Mouse (Mus musculus) brown adipose tissue, adult 24 weeks (tissue): ENCODE measurements around the gene Adgrb3. TPM values are rescaled to one million over a fixed set of nuclear protein-coding genes. Genes with fewer than 3 reads are reported as not detected.

Source experiments
- H3K27ac ChIP-seq: fragments of 200-500 bp; replicated peaks from 2 replicates; pipeline ENCODE4 v1.5.1; 2012; ENCODE audit warnings: low read depth, mild to moderate bottlenecking, low read length
- H3K4me1 ChIP-seq: fragments of 200-500 bp; 2 replicates; pipeline ENCODE4 v1.6.1; 2012; ENCODE audit warnings: low read length, mixed read lengths; ENCODE audit not compliant: control insufficient read depth, insufficient read depth, insufficient read length
- H3K4me3 ChIP-seq: fragments of 200-500 bp; 2 replicates; pipeline ENCODE4 v1.5.1; 2012; ENCODE audit warnings: low read depth, mild to moderate bottlenecking, low read length, moderate library complexity; ENCODE audit not compliant: insufficient read depth
- polyA plus RNA-seq: library from polyadenylated mRNA; stranded (reverse); fragments of >200 nt; gene quantifications from 2 replicates; pipeline ENCODE4 v1.2.4, GENCODE M21; 2012; ENCODE audit not compliant: missing spikeins, insufficient read depth, insufficient read length

The Adgrb3 gene
- polyA plus RNA-seq, 1 experiment, result not detected

DNA sequence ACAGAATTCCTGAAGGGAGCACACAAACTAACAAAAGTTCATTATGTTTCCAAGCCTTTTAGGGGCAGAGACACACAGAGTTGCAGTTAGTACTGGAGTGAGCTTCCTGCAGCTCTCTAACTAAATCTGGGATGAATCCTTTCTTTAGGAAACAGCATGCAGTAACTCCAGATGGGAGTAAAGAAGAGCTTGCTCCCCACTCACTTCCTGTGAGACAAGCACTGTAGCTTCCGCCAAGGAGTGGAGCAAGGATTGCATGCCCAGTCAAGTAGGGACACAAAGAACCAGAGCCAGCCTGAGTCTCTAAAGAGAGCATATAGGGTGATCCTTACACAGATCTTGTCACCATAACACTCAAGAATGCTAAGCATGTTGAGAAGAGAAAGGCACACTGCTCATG lies 50.7 kb downstream of the Adgrb3 start:
- no peak overlapping the region for H3K4me3 ChIP-seq
- H3K4me1 ChIP-seq, result no peaks in the 10 kb centered on the region
- H3K27ac ChIP-seq, result no peak overlapping the region

- Histone ChIP-seq H3K4me1 (no peaks in the 10 kb centered on the region), H3K27ac (no peak overlapping the region), H3K4me3 (no peak overlapping the region)
These were observed 52.0 kb downstream of the Adgrb3 start for GRCm38 (mm10) chr1:25777459-25777858.

DNA sequence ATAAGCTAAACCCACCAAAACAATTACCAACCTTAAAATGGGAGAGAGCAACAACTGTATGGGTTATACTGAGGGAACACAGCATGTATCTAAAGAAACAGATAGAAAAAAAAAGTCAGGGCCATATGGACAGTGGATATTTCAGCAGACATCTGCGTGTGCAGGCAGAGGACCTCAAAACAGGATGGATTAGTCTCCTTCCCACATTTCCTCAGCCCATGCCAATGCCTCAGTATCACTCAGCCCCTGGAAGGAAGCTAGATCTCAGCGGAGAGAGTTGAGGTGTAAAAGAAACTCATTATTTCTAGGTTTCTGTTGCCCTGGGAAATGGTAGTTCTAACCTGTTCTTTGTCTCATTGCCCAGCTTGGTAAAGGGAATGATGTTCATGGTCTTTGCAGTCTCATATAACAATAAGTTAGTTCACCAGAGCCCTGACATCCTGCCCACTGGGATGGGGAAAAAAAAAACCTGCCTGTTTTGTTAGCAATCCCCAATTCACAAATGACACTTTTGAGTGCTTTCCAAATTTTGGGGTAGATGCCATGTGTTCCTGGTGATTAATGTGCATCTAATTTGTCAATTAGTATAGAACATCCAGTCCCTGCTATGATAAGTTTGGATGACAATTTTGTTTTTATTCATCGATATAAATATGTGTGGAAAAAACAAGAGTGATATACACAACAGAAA lies 53.9 kb downstream of the Adgrb3 start:
- Histone ChIP-seq H3K27ac (no peak overlapping the region), H3K4me1 (no peaks in the 10 kb centered on the region), H3K4me3 (no peak overlapping the region)

- H3K4me1 ChIP-seq, result no peaks in the 10 kb centered on the region
- H3K27ac ChIP-seq, result no peak overlapping the region
- no peak overlapping the region for H3K4me3 ChIP-seq
These were observed 60.5 kb downstream of the Adgrb3 start for GRCm38 (mm10) chr1:25768958-25769357.

DNA sequence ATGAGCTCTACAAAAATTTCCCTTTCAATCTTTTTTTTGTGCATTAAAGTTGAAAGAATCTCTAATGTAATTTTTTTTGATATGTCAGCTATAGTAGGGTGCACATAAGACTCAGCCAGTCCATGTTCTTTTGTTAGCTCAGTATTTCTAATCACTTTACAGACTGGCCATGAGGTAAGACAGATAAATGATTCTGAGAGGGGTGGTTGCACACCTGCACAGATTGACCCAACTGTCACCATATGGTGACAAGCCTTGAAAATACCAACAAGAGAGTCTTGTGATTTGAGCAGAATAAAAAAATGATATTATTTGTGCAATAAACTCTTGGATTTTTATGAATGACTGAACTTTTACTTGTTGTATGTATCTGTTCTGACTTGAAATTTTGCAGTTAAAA lies 74.2 kb downstream of the Adgrb3 start:
- Histone ChIP-seq H3K4me3 (no peak overlapping the region), H3K4me1 (no peaks in the 10 kb centered on the region), H3K27ac (no peak overlapping the region)

- H3K4me1 ChIP-seq, result no peaks in the 10 kb centered on the region
- no peak overlapping the region for H3K27ac ChIP-seq
- H3K4me3 ChIP-seq, result no peak overlapping the region
These were observed 75.0 kb downstream of the Adgrb3 start for GRCm38 (mm10) chr1:25754528-25754927.

DNA sequence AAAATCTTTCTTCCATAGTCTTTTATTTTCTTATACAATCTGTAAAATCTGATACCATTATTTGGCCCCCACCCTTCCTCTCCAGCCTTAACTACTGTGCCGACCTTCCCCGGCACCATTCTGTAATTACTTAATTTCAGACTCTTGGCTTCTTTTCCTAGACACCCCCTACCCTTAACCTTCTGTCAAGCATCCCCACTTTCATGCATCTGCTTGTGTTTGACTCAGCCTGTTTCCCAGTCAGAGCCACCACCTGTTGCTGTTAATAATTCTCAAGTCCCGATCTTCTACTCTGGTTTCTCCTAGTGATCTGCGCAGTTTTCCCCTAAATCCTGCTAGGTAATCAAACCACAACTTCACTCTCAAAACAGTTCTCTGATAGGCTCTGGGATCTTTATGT lies 83.9 kb downstream of the Adgrb3 start:
- Histone ChIP-seq H3K4me3 (no peak overlapping the region), H3K4me1 (no peaks in the 10 kb centered on the region), H3K27ac (no peak overlapping the region)

- H3K4me3 ChIP-seq, result no peak overlapping the region
- no peaks in the 10 kb centered on the region for H3K4me1 ChIP-seq
- no peak overlapping the region for H3K27ac ChIP-seq
These were observed 84.8 kb downstream of the Adgrb3 start for GRCm38 (mm10) chr1:25744736-25745135.

GRCm38 (mm10) chr1:25729844-25730243 lies 99.7 kb downstream of the Adgrb3 start:
- Histone ChIP-seq H3K27ac (no peak overlapping the region), H3K4me1 (no peaks in the 10 kb centered on the region), H3K4me3 (no peak overlapping the region)

DNA sequence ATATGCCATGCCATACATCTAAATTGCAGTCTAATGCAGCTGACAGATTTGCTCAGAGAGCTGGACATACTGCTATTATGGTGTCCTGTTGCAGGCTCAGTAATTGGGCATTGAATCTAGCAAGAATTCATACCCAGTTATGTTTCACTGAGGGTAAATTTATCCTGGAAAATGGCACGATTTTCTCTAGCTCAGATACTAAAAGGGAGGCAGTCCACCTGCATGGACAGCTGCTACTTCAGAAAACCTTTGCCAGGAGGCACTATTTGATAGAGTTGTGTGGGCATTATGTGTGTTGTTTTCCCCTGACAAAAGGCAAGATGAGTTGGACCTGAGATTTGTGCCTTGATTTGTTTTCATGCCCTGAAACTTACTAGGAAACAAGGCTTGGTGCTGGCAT lies 118.0 kb downstream of the Adgrb3 start:
- H3K4me3 ChIP-seq, result no peak overlapping the region
- no peaks in the 10 kb centered on the region for H3K4me1 ChIP-seq
- H3K27ac ChIP-seq, result no peak overlapping the region

- Histone ChIP-seq H3K4me3 (no peak overlapping the region), H3K27ac (no peak overlapping the region), H3K4me1 (no peaks in the 10 kb centered on the region)
These were observed 123.2 kb downstream of the Adgrb3 start for GRCm38 (mm10) chr1:25706299-25706698.

- H3K4me3 ChIP-seq, result no peak overlapping the region
These were observed 130.7 kb downstream of the Adgrb3 start for GRCm38 (mm10) chr1:25698702-25699250.

DNA sequence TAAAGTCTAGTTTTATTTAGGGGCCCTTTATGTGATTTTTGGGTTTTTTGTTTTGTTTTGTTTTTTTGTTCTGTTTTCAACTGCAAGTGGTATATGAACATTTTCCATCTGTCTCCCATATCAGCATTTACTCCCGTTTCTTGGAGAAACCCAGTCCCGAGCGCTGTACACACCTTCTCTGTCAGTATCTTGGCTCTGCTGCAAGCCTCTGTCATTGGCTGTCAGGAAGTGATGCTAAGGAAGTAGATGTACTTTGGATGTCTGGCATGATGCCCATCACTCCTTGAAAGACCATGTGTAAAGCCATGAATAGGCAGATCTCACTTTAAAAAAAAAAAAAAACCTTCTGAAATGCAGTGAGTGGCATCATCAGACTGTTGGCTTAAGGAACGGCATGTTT lies 132.3 kb downstream of the Adgrb3 start:
- H3K4me3 ChIP-seq, result no peak overlapping the region
- no peaks in the 10 kb centered on the region for H3K4me1 ChIP-seq
- H3K27ac ChIP-seq, result no peak overlapping the region

More at GRCm38 (mm10) chr1:25698702-25699250, 130.7 kb downstream of the Adgrb3 start:
- Histone ChIP-seq H3K4me1 (no peaks in the 10 kb centered on the region), H3K27ac (no peak overlapping the region)

- Histone ChIP-seq H3K4me3 (no peak overlapping the region), H3K4me1 (no peaks in the 10 kb centered on the region), H3K27ac (no peak overlapping the region)
These were observed 132.7 kb downstream of the Adgrb3 start for GRCm38 (mm10) chr1:25696771-25697170.

- Histone ChIP-seq H3K27ac (no peak overlapping the region), H3K4me1 (no peaks in the 10 kb centered on the region), H3K4me3 (no peak overlapping the region)
These were observed 147.4 kb downstream of the Adgrb3 start for GRCm38 (mm10) chr1:25682118-25682517.

- Histone ChIP-seq H3K4me1 (no peaks in the 10 kb centered on the region), H3K4me3 (no peak overlapping the region), H3K27ac (no peak overlapping the region)
These were observed 149.9 kb downstream of the Adgrb3 start for GRCm38 (mm10) chr1:25679656-25680055.
